Mouse (Mus musculus) layer of hippocampus, postnatal 10 days (tissue): ENCODE measurements around the gene Cad. TPM values are rescaled to one million over a fixed set of nuclear protein-coding genes. Genes with fewer than 3 reads are reported as not detected.

Experiments used
- DNase-seq, 2 experiments: peaks; one replicate each; pipeline ENCODE4 v3.0.0; 2021; ENCODE audit warnings: low spot score in 2 of 2
- total RNA-seq, 2 experiments: library from RNA; stranded (reverse); gene quantifications; 2 replicates each; pipeline ENCODE4 v1.2.3; 2021

Cad gene
- total RNA-seq, 2 experiments from 2014 or later, result 21.2 to 23.2 TPM

DNA sequence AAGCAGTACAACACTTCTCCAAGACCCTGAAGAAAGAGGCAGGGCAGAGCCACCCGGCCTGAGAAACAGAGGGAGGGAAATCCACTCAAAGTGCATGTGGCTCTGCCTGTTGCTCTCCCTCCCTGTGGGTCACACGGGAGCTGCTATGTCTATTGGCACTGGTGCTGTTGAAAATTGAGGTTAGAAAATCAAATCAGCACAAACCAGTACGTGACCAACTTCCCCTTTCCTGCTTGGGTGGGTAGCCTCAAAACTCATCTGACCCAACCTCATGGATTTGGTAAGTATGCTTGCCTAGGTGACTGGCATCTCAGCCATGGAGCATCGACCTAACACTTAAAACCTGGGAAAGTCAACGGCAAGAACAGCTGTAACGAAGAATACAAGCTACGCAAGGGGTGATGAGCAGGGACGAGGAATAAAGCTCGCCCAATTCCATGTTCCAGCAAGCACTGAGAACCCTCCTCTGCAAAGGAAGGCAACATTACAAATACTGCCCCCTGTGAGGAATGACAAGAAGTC, 51.3 kb downstream of the Cad start, which contains the start of gene Dnajc5g:
Gene Dnajc5g (plus strand): TSS at position 472 of the 522 bp plus-strand sequence.
- DNase-seq, result no peak

- DNase-seq, result no peak
Measured at GRCm38 (mm10) chr5:31108000-31108490, 53.5 kb downstream of the Cad start, which contains the start of gene Slc30a3. Slc30a3 (minus strand) TSS chr5:31108237.

GRCm38 (mm10) chr5:31110781-31111180, 56.2 kb downstream of the Cad start:
- no peak for DNase-seq

DNA sequence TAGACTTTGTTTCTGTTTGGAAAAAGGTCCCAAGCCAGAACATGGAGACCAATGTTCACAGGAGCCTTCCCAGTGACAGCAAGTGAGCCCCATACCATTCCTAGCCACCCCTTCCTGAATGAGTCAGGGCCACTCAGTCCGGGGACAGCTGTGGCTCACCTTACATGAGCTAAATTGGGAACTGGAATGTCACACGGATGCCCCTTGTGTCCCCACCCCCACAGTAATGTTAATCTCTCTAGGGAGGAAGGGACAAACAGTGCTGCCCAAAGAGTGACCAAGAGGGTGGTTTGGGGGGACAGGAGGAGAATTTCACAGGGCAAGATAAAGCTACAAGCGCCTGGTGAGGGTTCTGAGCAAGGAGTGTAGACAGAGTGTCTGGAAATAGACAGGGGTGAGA, 61.8 kb downstream of the Cad start, which contains the start of gene Trim54:
Gene Trim54 (plus strand): TSS at position 359 of the 400 bp plus-strand sequence.
- no peak for DNase-seq

GRCm38 (mm10) chr5:31116912-31117311, 62.3 kb downstream of the Cad start:
- no peak for DNase-seq

DNA sequence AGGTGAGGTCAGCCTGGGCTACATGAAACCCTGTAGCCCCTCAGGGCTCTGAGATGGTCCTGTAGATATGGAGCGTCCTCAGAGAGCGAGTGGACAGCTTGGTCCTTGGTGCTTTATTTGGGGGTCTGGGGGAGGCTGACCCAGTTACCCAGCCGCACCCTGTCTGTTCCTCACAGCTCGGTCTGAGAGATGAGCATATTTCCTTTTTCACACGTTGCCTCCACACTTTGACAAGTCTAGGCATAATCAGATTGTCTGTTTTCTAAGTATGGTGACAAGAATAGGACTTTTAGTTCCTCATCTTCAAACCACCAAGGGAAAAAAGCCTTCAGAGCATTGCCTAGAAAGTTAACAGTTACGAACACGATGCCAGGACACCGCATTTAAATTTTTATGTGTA, 66.5 kb downstream of the Cad start:
- no peak for DNase-seq

- no peak for DNase-seq
Measured at GRCm38 (mm10) chr5:31123481-31123880, 68.9 kb downstream of the Cad start.

- DNase-seq, result no peak
Measured at GRCm38 (mm10) chr5:31126050-31126449, 71.5 kb downstream of the Cad start.

Other genes starting within 250 kb of the Cad start
- 100 to 1,000 TPM; 202 to 212 TPM for gene Mapre3, start 240.1 kb upstream of the Cad start, total RNA-seq
- 10 to 100 TPM; 64.5 to 66.9 TPM for gene Tmem214, start 186.8 kb upstream of the Cad start, total RNA-seq
- gene Agbl5, start 166.1 kb upstream of the Cad start, total RNA-seq, result 10 to 100 TPM; 23.0 to 25.6 TPM
- gene Ost4, start 147.0 kb upstream of the Cad start, total RNA-seq, result 10 to 100 TPM; 91.7 to 98.2 TPM
- 1 to 10 TPM; 5.7 to 6.5 TPM for gene Emilin1, start 141.4 kb upstream of the Cad start, total RNA-seq
- gene Khk, start 133.3 kb upstream of the Cad start, total RNA-seq, result 10 to 100 TPM in 1 of 2 experiments, 1 to 10 TPM in 1; 8.0 to 12.7 TPM
- gene Cgref1, start 109.2 kb upstream of the Cad start, total RNA-seq, result 10 to 100 TPM; 39.6 to 43.0 TPM
- gene Preb, start 94.4 kb upstream of the Cad start, total RNA-seq, result 100 to 1,000 TPM; 116 to 125 TPM
- not detected for gene Tcf23, start 86.1 kb upstream of the Cad start, total RNA-seq
- gene Atraid, start 6.5 kb upstream of the Cad start, total RNA-seq, result 10 to 100 TPM; 80.1 to 86.1 TPM
- gene Slc5a6, start 5.9 kb upstream of the Cad start, total RNA-seq, result 10 to 100 TPM; 14.2 to 16.6 TPM
- not detected for gene Dnajc5g, start 51.5 kb downstream of the Cad start, total RNA-seq
- gene Slc30a3, start 53.5 kb downstream of the Cad start, total RNA-seq, result 10 to 100 TPM; 41.0 to 47.6 TPM
- not detected for gene Trim54, start 61.9 kb downstream of the Cad start, total RNA-seq
- gene Ucn, start 84.0 kb downstream of the Cad start, total RNA-seq, result not detected
- gene Mpv17, start 99.5 kb downstream of the Cad start, total RNA-seq, result 10 to 100 TPM; 36.3 to 41.4 TPM
- 1 to 10 TPM; 2.2 to 2.6 TPM for gene Gm29609, start 125.1 kb downstream of the Cad start, total RNA-seq
- gene Gtf3c2, start 125.4 kb downstream of the Cad start, total RNA-seq, result 10 to 100 TPM; 57.4 to 66.3 TPM
- 10 to 100 TPM; 77.1 to 83.3 TPM for gene Snx17, start 138.4 kb downstream of the Cad start, total RNA-seq
- gene Eif2b4, start 138.7 kb downstream of the Cad start, total RNA-seq, result 10 to 100 TPM; 53.0 to 62.7 TPM
- gene Zfp513, start 147.5 kb downstream of the Cad start, total RNA-seq, result 10 to 100 TPM; 28.9 to 33.1 TPM
- gene Ppm1g, start 165.9 kb downstream of the Cad start, total RNA-seq, result 100 to 1,000 TPM; 102 to 107 TPM
- 10 to 100 TPM; 76.3 to 76.6 TPM for gene Nrbp1, start 186.1 kb downstream of the Cad start, total RNA-seq
- not detected for gene Gm9970, start 186.5 kb downstream of the Cad start, total RNA-seq
- 1 to 10 TPM; 2.3 to 2.9 TPM for gene Krtcap3, start 196.9 kb downstream of the Cad start, total RNA-seq
- gene Ift172, start 236.3 kb downstream of the Cad start, total RNA-seq, result 10 to 100 TPM; 68.7 to 70.3 TPM
- gene Fndc4, start 241.3 kb downstream of the Cad start, total RNA-seq, result 100 to 1,000 TPM; 164 to 185 TPM
- under 1 TPM; 0.09 to 0.25 TPM for gene Gckr, start 242.7 kb downstream of the Cad start, total RNA-seq